Mouse (Mus musculus) G1E (cell line): ENCODE data around the gene Timp3. TPM values are rescaled to one million over a fixed set of nuclear protein-coding genes. Genes with fewer than 3 reads are reported as not detected.

Experiments
- ATAC-seq: 2 replicates; pipeline ENCODE4 v1.8.0; 2016; ENCODE audit warnings: mild to moderate bottlenecking; ENCODE audit not compliant: insufficient number of reproducible peaks, poor library complexity, low FRiP score, severe bottlenecking; ENCODE audit errors: extremely low read depth
- DNase-seq: peaks from one replicate; pipeline ENCODE4 v3.0.0; 2012; ENCODE audit warnings: low spot score
- H3K27me3 ChIP-seq: 2 replicates; pipeline ENCODE4 v1.6.1; 2012; ENCODE audit warnings: mild to moderate bottlenecking, low read length, inconsistent platforms; ENCODE audit not compliant: insufficient read depth
- H3K36me3 ChIP-seq: replicated peaks from 2 replicates; pipeline ENCODE3; 2012; ENCODE audit warnings: mild to moderate bottlenecking, inconsistent platforms
- H3K4me1 ChIP-seq: 2 replicates; pipeline ENCODE4 v1.6.1; 2012; ENCODE audit warnings: low read depth, low read length, inconsistent platforms, mixed read lengths; ENCODE audit not compliant: insufficient read depth
- H3K4me3 ChIP-seq: 2 replicates; pipeline ENCODE4 v1.5.1; 2012; ENCODE audit warnings: low read depth, mild to moderate bottlenecking, inconsistent platforms, low read length, moderate library complexity, mixed read lengths
- H3K9me3 ChIP-seq: replicated peaks from 2 replicates; pipeline ENCODE4 v1.6.1; 2012; ENCODE audit warnings: inconsistent platforms
- CTCF ChIP-seq: IDR thresholded peaks from 2 replicates; pipeline ENCODE4 v1.5.1; 2012; ENCODE audit warnings: low read depth, low read length, inconsistent platforms, mixed read lengths
- GATA1 ChIP-seq: IDR thresholded peaks from 2 replicates; pipeline ENCODE4 v1.6.1; 2012; ENCODE audit warnings: borderline replicate concordance, low read length, inconsistent platforms, mixed read lengths
- GATA2 ChIP-seq: IDR thresholded peaks from 2 replicates; pipeline ENCODE4 v1.6.1; 2012; ENCODE audit warnings: low read depth, low read length, inconsistent platforms, borderline replicate concordance
- POLR2AphosphoS5 ChIP-seq: IDR thresholded peaks from 2 replicates; pipeline ENCODE4 v1.6.1; 2012; ENCODE audit warnings: low read depth, low read length, inconsistent platforms; ENCODE audit not compliant: insufficient replicate concordance
- TAL1 ChIP-seq: conservative IDR thresholded peaks from 2 replicates; pipeline ENCODE4 v1.6.1; 2012; ENCODE audit warnings: low read depth, low read length, inconsistent platforms, mixed read lengths
- polyA plus RNA-seq: library from polyadenylated mRNA; stranded (reverse); fragments of >175 nt; gene quantifications from 2 replicates; pipeline ENCODE4 v1.2.3, GENCODE M21; 2012
- total RNA-seq, 2 experiments: library from RNA; stranded (forward) in 1 of 2; stranded (reverse) in 1 of 2; fragments of 200-1000 nt in 1 of 2; fragments of >200 nt in 1 of 2; fragmentation: Nextera tagmentation in 1 of 2; gene quantifications; 2 replicates each; pipeline ENCODE4 v1.2.3; 2014 to 2017

Gene Timp3
- total and polyA plus RNA-seq, 3 experiments = 15.0 to 110 (median 15.7) TPM

DNA sequence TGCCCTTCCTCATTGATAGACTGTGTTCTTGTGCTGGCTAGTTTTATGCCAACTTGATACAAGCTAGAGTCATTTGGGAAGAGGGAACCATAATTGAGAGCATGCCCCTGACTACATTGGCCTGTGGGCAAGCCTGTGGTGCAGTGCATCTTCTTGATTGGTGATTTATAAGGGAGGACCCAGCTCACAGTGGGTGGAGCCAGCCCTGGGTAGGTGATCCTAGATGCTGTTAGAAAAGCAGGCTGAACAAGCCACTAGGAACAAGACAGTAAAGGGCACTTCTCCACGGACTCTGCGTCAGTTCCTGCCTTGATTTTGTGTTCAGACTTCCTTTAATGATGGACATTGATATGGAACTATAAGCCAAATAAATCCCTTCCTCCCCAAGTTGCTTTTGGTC lies 84.5 kb downstream of the Timp3 start:
- Histone ChIP-seq H3K9me3 (no peaks in the 10 kb centered on the region; the same call in 1 of the 2 replicates), H3K36me3 (no peaks in the 10 kb centered on the region), H3K4me3 (no peak overlapping the region), H3K27me3 (peaks cover 20% of the 10 kb centered on the region), H3K4me1 (no peaks in the 10 kb centered on the region)
- ATAC-seq (no peak), DNase-seq (no peak)
- TF ChIP-seq GATA2 (no peak), POLR2AphosphoS5 (no peak), CTCF (no peak), TAL1 (no peak), GATA1 (no peak)

DNA sequence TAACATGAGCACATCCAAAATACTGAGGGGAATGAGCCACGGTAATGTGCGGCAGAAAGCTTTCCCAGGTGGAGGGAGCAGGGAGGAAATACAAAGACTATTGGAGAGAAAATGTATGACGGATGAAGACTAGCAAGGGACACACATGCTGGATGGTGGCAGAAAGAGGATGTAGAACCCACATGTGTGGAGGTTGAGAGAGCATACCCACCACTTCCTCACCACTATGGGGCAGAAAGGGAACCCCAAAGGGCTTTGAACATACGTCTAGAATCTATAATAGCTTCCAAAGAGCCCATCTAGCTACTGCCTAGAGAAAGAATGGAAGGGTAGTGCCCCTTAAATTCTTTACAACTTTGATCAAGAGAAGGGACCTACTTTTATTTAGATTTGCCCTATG lies 85.5 kb downstream of the Timp3 start:
- peaks cover 22% of the 10 kb centered on the region for H3K27me3 ChIP-seq
- DNase-seq = no peak
- H3K4me3 ChIP-seq = no peak overlapping the region
- TF ChIP-seq GATA1 (no peak), TAL1 (no peak), GATA2 (no peak), POLR2AphosphoS5 (no peak)
- no peaks in the 10 kb centered on the region; the same call in 1 of the 2 replicates for H3K9me3 ChIP-seq
- H3K4me1 ChIP-seq = no peaks in the 10 kb centered on the region
- H3K36me3 ChIP-seq = no peaks in the 10 kb centered on the region
- ATAC-seq = no peak

DNA sequence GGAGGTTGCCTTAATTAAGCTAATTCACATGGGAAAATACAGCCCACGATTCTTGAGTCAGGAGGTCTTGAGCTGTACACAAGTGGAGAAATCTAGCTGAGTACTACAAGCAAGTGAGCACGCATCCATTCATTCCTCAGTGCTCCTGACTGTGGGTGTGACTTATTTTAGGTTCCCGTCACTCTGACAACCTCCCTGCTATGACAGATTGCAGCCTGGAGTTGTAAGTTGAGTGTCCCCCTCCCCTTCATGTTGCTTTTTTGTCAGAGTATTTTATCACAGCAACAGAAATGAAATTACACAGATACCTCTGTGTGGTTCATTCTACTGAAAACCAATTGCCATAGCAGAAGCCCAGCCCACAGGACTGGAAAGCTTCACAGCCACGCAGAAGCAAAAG lies 86.1 kb downstream of the Timp3 start:
- Histone ChIP-seq H3K4me1 (no peaks in the 10 kb centered on the region), H3K27me3 (peaks cover 20% of the 10 kb centered on the region), H3K9me3 (no peaks in the 10 kb centered on the region; the same call in 1 of the 2 replicates), H3K4me3 (no peak overlapping the region), H3K36me3 (no peaks in the 10 kb centered on the region)
- DNase-seq (no peak), ATAC-seq (no peak)
- TF ChIP-seq POLR2AphosphoS5 (no peak), CTCF (no peak), TAL1 (no peak), GATA2 (no peak), GATA1 (no peak)

DNA sequence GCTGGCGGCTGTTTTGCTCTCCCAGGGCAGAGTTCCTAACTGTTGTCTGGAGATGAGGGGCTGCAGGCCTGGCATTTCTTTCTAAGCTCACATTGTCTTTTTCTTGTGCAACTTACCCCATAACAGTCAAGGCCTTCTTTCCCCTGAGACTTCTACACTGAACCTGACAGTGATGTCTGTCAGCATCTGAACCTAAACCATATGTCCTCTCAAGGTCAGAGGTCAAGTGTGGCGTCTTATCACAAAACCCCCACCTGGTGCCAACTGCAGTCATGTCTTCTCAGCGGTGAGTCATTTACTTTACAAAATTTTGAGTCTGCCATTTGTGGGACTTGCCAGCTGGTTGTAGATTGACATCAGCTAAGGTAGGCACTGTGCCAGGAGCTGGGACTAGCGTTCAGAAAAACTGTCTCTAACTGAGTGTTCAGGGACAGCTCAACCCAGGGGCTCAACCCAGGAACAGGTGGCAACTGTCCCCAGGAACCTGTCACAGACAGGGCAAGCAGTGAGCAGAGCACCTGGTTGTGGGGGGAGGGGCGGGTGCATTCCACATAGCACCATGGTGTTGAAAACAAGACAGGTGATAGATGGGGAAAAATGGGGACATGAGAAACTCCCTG lies 87.8 kb downstream of the Timp3 start:
- Histone ChIP-seq H3K27me3 (peaks cover 11% of the 10 kb centered on the region; the same call in 1 of the 2 replicates), H3K4me3 (no peak overlapping the region), H3K9me3 (no peaks in the 10 kb centered on the region), H3K4me1 (peaks cover 3% of the 10 kb centered on the region; the same call in 1 of the 2 replicates), H3K36me3 (no peaks in the 10 kb centered on the region)
- no peak for DNase-seq
- TF ChIP-seq GATA2 (no peak), TAL1 (no peak), CTCF (no peak), GATA1 (no peak), POLR2AphosphoS5 (no peak)
- no peak for ATAC-seq

DNA sequence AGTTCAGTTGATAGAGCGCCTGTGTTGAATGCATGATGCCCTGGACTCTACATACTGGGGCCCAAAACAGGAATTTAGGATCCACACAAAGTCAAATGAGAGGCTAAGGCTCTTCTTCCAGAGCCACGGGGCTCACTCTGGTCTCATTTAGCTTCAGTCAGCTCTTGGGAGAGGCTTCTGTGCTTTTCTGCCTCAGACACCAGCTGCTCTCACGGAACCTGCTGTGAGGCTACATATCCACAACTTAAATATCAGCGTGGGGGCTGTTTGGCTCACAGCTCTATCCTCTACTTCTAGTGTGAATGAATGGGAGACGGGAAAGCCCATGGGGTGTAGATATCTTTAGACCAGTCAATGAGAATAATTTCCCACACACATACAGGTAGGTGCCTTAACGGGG lies 88.6 kb downstream of the Timp3 start:
- TF ChIP-seq GATA2 (no peak), TAL1 (no peak), GATA1 (no peak), POLR2AphosphoS5 (no peak), CTCF (no peak)

DNA sequence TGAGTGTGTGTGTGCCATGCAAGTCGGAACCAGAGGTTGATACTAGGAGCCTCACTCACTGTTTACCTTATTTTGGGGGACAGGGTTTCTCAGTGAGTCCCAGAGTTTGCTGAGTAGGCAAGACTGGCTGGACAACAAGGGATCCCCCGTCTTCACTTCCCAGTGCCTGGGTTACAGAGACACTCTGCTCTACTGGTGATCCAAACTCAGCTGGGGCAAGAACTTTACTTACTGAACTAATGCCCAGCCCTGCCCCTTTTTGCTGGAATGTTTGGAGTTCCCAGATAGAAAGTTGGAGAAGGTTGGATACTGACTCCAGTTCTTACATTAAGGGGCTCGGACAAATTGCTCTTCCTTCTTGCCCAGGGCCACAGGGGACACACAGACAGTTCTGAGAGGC lies 89.2 kb downstream of the Timp3 start:
- Histone ChIP-seq H3K9me3 (no peaks in the 10 kb centered on the region), H3K4me1 (peaks cover 3% of the 10 kb centered on the region; the same call in 1 of the 2 replicates), H3K4me3 (no peak overlapping the region), H3K36me3 (no peaks in the 10 kb centered on the region), H3K27me3 (peaks cover 10% of the 10 kb centered on the region; the same call in 1 of the 2 replicates)
- DNase-seq = no peak
- ATAC-seq = no peak
- TF ChIP-seq GATA1 = no peak
- no peak for TF ChIP-seq POLR2AphosphoS5
- no peak for TF ChIP-seq CTCF
- no peak for TF ChIP-seq GATA2
- no peak for TF ChIP-seq TAL1

More for the DNA sequence above, 88.6 kb downstream of the Timp3 start:
- ATAC-seq (no peak), DNase-seq (no peak)
- Histone ChIP-seq H3K27me3 (peaks cover 11% of the 10 kb centered on the region; the same call in 1 of the 2 replicates), H3K36me3 (no peaks in the 10 kb centered on the region), H3K9me3 (no peaks in the 10 kb centered on the region), H3K4me1 (peaks cover 3% of the 10 kb centered on the region; the same call in 1 of the 2 replicates), H3K4me3 (no peak overlapping the region)

DNA sequence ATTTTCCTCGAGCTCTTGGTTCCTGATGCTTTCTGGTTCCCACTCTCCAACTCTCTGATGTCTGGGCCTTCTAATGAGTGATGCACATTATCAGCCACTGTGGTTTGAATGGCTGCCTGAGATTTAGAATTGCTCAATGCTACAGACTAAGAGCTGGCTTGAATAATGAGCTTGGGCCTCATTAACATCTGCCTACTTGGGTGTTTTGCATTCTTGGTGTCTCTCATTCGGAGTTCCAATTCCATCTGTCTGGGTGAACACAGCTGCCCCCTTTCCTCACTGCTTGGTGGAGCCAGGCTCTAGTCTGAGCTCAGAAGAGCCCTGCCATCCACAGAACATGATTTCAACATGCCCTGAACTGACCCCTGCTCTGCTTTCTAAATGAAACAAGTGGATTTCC lies 89.7 kb downstream of the Timp3 start:
- no peak for TF ChIP-seq TAL1
- no peak for TF ChIP-seq GATA1
- no peak for TF ChIP-seq POLR2AphosphoS5
- no peak for TF ChIP-seq GATA2
- TF ChIP-seq CTCF = no peak
- DNase-seq (no peak), ATAC-seq (no peak)
- Histone ChIP-seq H3K27me3 (peaks cover 8% of the 10 kb centered on the region; the same call in 1 of the 2 replicates), H3K4me3 (no peak overlapping the region), H3K9me3 (no peaks in the 10 kb centered on the region), H3K4me1 (peaks cover 3% of the 10 kb centered on the region; the same call in 1 of the 2 replicates), H3K36me3 (no peaks in the 10 kb centered on the region)
